Mouse (Mus musculus) ES-E14 (cell line): ENCODE measurements around the gene Prkar1a. TPM values are rescaled to one million over a fixed set of nuclear protein-coding genes. Genes with fewer than 3 reads are reported as not detected.

Experiments used
- DNase-seq: peaks from one replicate; pipeline ENCODE4 v3.0.0-alpha.2; 2013; ENCODE audit warnings: low read depth, low spot score
- H3K27ac ChIP-seq: 2 replicates; pipeline ENCODE4 v1.5.1; 2012; ENCODE audit warnings: low read depth, mild to moderate bottlenecking, low read length, moderate library complexity, mixed read lengths; ENCODE audit not compliant: poor library complexity, insufficient read depth, severe bottlenecking
- H3K36me3 ChIP-seq: 2 replicates; pipeline ENCODE4 v1.6.1; 2012; ENCODE audit warnings: mild to moderate bottlenecking, low read length, moderate library complexity, mixed read lengths; ENCODE audit not compliant: control insufficient read depth, poor library complexity, insufficient read depth, severe bottlenecking
- H3K4me1 ChIP-seq, 2 experiments: fragments of 150-350 bp in 1 of 2; sonication (generic) in 1 of 2; 2 replicates each; pipeline ENCODE4 v1.6.1; 2012; ENCODE audit warnings: low read length in 2 of 2, mild to moderate bottlenecking in 1 of 2, mixed read lengths in 1 of 2; ENCODE audit not compliant: control insufficient read depth in 2 of 2, insufficient read depth in 2 of 2, poor library complexity in 1 of 2
- H3K4me3 ChIP-seq, 2 experiments: fragments of 150-350 bp in 1 of 2; sonication (generic) in 1 of 2; 2 replicates each; pipeline ENCODE4 v1.5.1; 2012; ENCODE audit warnings: low read length in 2 of 2, low read depth in 1 of 2, mild to moderate bottlenecking in 1 of 2, mixed read lengths in 1 of 2; ENCODE audit not compliant: insufficient read depth in 1 of 2, poor library complexity in 1 of 2, severe bottlenecking in 1 of 2
- H3K9ac ChIP-seq: 2 replicates; pipeline ENCODE4 v1.6.1; 2012; ENCODE audit warnings: low read depth, mild to moderate bottlenecking, low read length, mixed read lengths; ENCODE audit not compliant: poor library complexity, insufficient read depth, severe bottlenecking
- H3K9me3 ChIP-seq: fragments of 150-350 bp; sonication (generic); 2 replicates; pipeline ENCODE4 v1.6.1; 2012; ENCODE audit warnings: low read depth, mild to moderate bottlenecking, low read length; ENCODE audit not compliant: control insufficient read depth, insufficient read depth
- CHD2 ChIP-seq: IDR thresholded peaks from 2 replicates; pipeline ENCODE4 v1.6.1; 2014; ENCODE audit warnings: mild to moderate bottlenecking, low read depth, low read length, inconsistent platforms
- HCFC1 ChIP-seq: IDR thresholded peaks from 2 replicates; pipeline ENCODE4 v1.6.1; 2012; ENCODE audit warnings: low read length, inconsistent platforms, borderline replicate concordance; ENCODE audit not compliant: insufficient read depth
- MAFK ChIP-seq: IDR thresholded peaks from 2 replicates; pipeline ENCODE4 v1.6.1; 2014; ENCODE audit warnings: mild to moderate bottlenecking, low read depth, low read length, inconsistent platforms; ENCODE audit not compliant: insufficient read depth
- ZC3H11A ChIP-seq: IDR thresholded peaks from 2 replicates; pipeline ENCODE4 v1.6.1; 2012; ENCODE audit warnings: low read depth, mild to moderate bottlenecking, inconsistent platforms, low read length, borderline replicate concordance
- ZNF384 ChIP-seq: IDR thresholded peaks from 2 replicates; pipeline ENCODE4 v1.6.1; 2012; ENCODE audit warnings: low read depth, low read length, inconsistent platforms
- in situ Hi-C, 2 experiments: fragments of 600-800 bp; cut with MboI; formaldehyde crosslinking; loops; one replicate each; pipeline ENCODE4 v1.15.1; 2025; ENCODE audit warnings: low sequenced_read_pairs in 2 of 2, inconsistent platforms in 1 of 2; ENCODE audit not compliant: unreplicated experiment in 2 of 2
- total RNA-seq: library from RNA; depleted of rRNA; stranded (reverse); fragments of 300-350 nt; gene quantifications from 2 replicates; pipeline ENCODE4 v1.2.3, GENCODE M21; 2012

Prkar1a gene
- total RNA-seq, 1 experiment = 46.0 TPM

DNA sequence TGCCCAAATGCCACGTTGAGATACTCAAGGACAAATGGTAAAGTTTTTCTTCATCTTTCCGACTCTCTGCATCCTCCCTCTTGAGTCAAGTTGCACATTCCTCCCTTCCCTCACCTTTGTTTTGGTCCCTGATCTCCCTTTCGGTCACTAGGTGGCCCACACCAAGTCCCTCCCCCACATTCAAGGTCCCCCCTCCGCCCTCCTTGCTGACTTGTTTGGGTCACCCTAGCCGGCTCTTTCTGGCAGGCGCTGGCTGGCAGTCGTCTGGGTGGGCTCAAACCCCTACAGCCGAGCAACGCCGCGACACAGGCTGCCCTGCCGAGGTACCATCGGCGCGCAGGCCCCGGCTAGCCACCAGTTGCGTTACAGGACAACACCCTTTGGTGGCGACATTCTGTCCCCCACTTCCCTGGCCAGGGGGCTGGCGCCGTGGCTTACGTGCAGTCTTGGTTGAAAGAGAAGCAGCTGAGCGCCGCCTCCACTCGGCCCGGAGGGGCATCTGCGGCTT, 38.4 kb upstream of the Prkar1a start:
- in situ Hi-C loops = no loop called here
- TF ChIP-seq ZC3H11A (no peak), ZNF384 (no peak), CHD2 (no peak), HCFC1 (peak; percentile 42; the same call in 1 of the 2 replicates), MAFK (no peak)
- DNase-seq = peak; percentile 11
- H3K4me3 ChIP-seq = peak overlapping the region; percentile 78 to 94
- H3K27ac ChIP-seq = no peak overlapping the region
- no peaks in the 10 kb centered on the region for H3K9me3 ChIP-seq
- no peaks in the 10 kb centered on the region for H3K4me1 ChIP-seq
- H3K36me3 ChIP-seq = no peaks in the 10 kb centered on the region
- peak overlapping the region; percentile 70 for H3K9ac ChIP-seq

DNA sequence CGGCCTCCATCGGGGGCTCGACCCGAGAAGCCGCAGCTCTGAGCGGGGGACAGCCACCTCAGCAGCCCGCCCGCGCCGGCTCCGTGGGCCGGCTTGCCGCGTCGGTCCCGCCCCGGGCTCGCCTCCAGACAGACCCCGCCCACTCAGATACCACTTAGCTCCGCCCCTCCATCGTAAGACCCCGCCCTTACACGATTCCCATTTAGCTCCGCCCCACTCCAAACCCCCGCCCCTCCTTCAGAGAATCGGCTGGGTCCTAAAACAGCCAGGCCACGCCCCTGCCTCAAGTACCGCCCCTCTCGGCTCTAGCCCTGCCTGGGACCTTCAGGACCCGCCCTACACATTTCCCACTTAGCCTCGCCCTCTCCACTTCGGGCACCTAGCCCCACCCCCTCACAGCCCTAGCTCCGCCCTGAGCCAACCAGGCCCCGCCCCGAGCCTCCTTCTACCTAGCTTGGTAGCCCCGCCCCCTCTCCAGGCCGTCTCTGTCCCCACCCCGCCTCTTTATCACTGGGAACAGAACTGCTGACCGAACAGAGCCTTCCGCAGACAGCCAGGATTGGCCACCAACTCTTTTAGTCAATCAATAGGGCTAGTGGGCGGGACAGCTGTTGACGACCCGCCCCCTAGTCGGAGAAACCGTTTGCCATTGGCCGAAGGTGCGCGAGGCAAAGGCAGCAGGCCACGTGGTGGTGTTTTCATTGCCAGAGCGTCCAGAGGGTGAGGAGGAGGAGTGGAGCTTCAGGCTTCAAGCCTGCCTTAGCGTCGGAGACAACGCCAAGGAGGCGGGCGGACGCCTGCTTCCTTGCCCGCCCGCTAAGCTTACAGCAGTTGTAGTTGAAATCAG, 37.7 kb upstream of the Prkar1a start, which contains the start of gene Wipi1:
TSS of gene Wipi1 (minus strand) at position 665 of the 847 bp plus-strand sequence.
- no peaks in the 10 kb centered on the region for H3K4me1 ChIP-seq
- H3K4me3 ChIP-seq = peak within 1 kb of the TSS; percentile 78 to 94
- H3K9me3 ChIP-seq = no peaks in the 10 kb centered on the region
- TF ChIP-seq ZC3H11A (no peak), MAFK (no peak), HCFC1 (no peak), CHD2 (no peak), ZNF384 (no peak)
- peak within 1 kb of the TSS; percentile 70 for H3K9ac ChIP-seq
- H3K36me3 ChIP-seq = no peaks in the 10 kb centered on the region
- H3K27ac ChIP-seq = no peak within 1 kb of the TSS
- in situ Hi-C loops = no loop called here
- peak; percentile 98 for DNase-seq

DNA sequence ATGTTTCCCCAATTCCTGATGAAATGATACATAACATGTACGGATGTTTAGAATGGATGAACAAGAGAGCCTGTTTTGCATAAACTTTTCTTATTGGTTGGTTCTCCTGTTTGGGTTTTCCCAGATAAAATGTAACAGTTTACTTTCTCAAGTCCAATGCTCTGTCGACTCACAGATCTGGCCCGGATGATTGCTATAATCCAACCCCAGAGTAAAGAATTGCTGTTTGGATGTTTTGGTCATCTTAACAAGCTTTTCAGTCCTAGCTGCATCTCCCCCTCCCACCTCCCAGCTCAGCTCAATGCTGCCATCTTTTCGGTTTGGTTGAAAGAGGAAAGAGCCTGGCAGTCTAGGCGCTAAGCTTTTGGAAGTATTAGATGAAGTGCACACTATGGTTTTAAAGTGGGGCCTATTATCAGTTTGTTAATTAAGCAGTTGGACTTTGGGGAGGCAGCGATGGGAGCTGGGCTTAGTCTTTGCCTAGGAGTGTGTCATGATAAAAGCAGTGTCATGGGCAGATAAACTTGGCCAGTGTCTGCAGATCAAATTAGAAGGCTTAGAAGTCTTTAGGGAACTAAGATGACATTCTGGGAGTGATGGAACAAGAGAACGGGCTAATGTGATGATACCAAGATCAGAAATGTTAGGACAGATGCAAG, 36.2 kb upstream of the Prkar1a start:
- in situ Hi-C loops = no loop called here
- no peaks in the 10 kb centered on the region for H3K36me3 ChIP-seq
- no peaks in the 10 kb centered on the region for H3K9me3 ChIP-seq
- H3K4me1 ChIP-seq = no peaks in the 10 kb centered on the region
- no peak for TF ChIP-seq MAFK
- no peak for TF ChIP-seq ZC3H11A
- TF ChIP-seq CHD2 = no peak
- no peak for TF ChIP-seq HCFC1
- TF ChIP-seq ZNF384 = no peak
- no peak overlapping the region for H3K27ac ChIP-seq
- H3K9ac ChIP-seq = no peak overlapping the region
- H3K4me3 ChIP-seq = no peak overlapping the region
- no peak for DNase-seq

DNA sequence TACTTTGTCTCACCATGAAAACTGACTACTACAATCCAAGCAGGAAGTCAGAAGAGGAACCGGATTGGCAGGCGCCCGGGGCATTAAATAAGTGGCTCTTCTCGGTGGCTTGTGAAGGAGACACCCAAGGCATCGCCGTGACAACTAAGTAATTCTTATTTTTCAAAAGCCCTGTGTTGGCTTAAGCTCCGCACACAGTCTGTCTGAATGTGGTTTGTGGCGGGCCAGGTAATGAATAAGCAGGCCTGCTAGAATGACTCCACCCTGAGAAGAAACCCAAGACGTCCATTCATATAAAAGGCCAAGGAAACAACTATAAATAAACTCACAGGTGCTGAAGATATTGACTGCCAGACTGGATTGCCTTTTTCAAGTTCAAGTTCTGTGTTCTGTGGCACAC, 33.9 kb upstream of the Prkar1a start:
- DNase-seq = no peak
- Histone ChIP-seq H3K27ac (no peak overlapping the region), H3K36me3 (no peaks in the 10 kb centered on the region), H3K4me3 (no peak overlapping the region), H3K9ac (no peak overlapping the region), H3K4me1 (no peaks in the 10 kb centered on the region), H3K9me3 (no peaks in the 10 kb centered on the region)
- TF ChIP-seq MAFK (no peak), ZC3H11A (no peak), ZNF384 (no peak), CHD2 (no peak), HCFC1 (no peak)
- in situ Hi-C loops = no loop called here
